Mouse (Mus musculus) kidney, embryonic 15.5 days (tissue): Measurements from ENCODE around the gene Nup98. TPM values are rescaled to one million over a fixed set of nuclear protein-coding genes. Genes with fewer than 3 reads are reported as not detected.

ENCODE experiments used
- ATAC-seq: fragments of 200-750 bp; cut with Nextera tagmentation; replicated peaks from 2 replicates; pipeline ENCODE4 v1.8.0; 2017; ENCODE audit warnings: moderate TSS enrichment; ENCODE audit not compliant: low FRiP score
- H3K27ac ChIP-seq: fragments of 300-500 bp; sonication (generic); 2 replicates; pipeline ENCODE4 v1.5.1; 2015; ENCODE audit warnings: mild to moderate bottlenecking, inconsistent platforms
- H3K27me3 ChIP-seq: fragments of 300-500 bp; sonication (generic); 2 replicates; pipeline ENCODE4 v1.6.1; 2015; ENCODE audit warnings: inconsistent platforms
- H3K36me3 ChIP-seq: fragments of 300-500 bp; sonication (generic); 2 replicates; pipeline ENCODE4 v1.6.1; 2015; ENCODE audit warnings: inconsistent platforms
- H3K4me1 ChIP-seq: fragments of 300-500 bp; sonication (generic); 2 replicates; pipeline ENCODE4 v1.6.1; 2015; ENCODE audit warnings: inconsistent platforms
- H3K4me2 ChIP-seq: fragments of 300-500 bp; sonication (generic); 2 replicates; pipeline ENCODE4 v1.6.1; 2015; ENCODE audit warnings: moderate library complexity, mild to moderate bottlenecking, inconsistent platforms
- H3K4me3 ChIP-seq: fragments of 300-500 bp; sonication (generic); replicated peaks from 2 replicates; pipeline ENCODE4 v1.5.1; 2015; ENCODE audit warnings: mild to moderate bottlenecking, inconsistent platforms
- H3K9ac ChIP-seq: fragments of 300-500 bp; sonication (generic); 2 replicates; pipeline ENCODE4 v1.6.1; 2015; ENCODE audit warnings: mild to moderate bottlenecking, inconsistent platforms
- H3K9me3 ChIP-seq: fragments of 300-500 bp; sonication (generic); replicated peaks from 2 replicates; pipeline ENCODE4 v1.6.1; 2016; ENCODE audit warnings: inconsistent platforms
- WGBS: fragments of 180-500 bp; shearing (Covaris S2); methylation state at CpG from one replicate; pipeline ENCODE4 v1.1.7; 2015; ENCODE audit warnings: mixed read lengths; 5-methylcytosine and 5-hydroxymethylcytosine counted together
- polyA plus RNA-seq: library from polyadenylated mRNA; unstranded; fragments of >200 nt; fragmentation: Nextera tagmentation; extraction: Ambion mirVana; gene quantifications from 2 replicates; pipeline ENCODE4 v1.2.1, GENCODE M21; 2015

The Nup98 gene
- polyA plus RNA-seq, 1 experiment from 2014 or later = 39.0 TPM

DNA sequence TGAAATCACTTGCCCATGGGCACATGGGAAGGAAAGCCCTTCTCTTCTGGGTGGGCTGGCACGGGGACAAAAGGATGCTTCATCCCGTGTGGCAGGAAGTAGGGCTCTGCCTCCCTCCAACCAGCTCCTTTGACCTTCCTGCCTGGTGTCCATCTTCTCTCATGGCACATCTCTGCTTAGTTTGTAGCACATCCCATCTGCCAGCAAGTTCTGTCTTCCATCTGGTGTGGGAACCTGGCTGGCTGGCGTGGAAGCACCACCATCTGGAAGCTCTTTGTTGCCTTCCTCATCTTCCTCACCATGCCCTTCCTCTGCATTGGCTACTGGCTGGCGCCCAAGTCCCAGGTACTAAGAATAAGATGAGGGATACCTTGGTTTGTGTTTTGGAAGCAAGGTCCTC is 122.6 kb downstream of the Nup98 start:
- Histone ChIP-seq H3K9me3 (no peaks in the 10 kb centered on the region), H3K36me3 (peaks cover 50% of the 10 kb centered on the region), H3K4me1 (no peaks in the 10 kb centered on the region), H3K9ac (no peak overlapping the region), H3K4me2 (no peak overlapping the region), H3K27me3 (no peaks in the 10 kb centered on the region), H3K27ac (no peak overlapping the region), H3K4me3 (no peak overlapping the region)
- WGBS = 81% methylated on average over 4 of the region's 4 CpGs
- ATAC-seq = no peak

DNA sequence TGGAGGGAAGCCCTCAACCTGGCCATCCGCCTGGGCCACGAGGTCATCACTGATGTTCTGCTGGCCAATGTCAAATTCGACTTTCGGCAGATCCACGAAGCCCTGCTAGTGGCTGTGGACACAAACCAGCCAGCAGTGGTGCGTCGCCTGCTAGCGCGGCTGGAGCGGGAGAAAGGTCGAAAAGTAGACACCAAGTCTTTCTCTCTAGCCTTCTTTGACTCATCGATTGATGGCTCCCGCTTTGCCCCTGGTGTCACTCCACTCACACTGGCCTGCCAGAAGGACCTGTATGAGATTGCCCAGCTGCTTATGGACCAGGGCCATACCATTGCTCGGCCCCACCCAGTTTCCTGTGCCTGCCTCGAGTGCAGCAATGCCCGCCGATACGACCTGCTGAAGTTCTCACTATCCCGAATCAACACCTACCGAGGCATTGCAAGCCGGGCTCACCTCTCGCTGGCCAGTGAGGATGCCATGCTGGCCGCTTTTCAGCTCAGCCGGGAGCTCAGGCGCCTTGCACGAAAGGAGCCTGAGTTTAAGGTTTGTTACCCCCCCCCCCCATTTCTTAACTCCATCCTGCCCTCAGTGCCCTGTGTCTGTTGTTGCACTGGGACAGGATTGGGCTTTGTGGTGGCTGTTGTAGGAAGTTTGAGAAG is 125.8 kb downstream of the Nup98 start:
- Histone ChIP-seq H3K27me3 (no peaks in the 10 kb centered on the region), H3K9ac (no peak overlapping the region), H3K4me2 (no peak overlapping the region), H3K27ac (no peak overlapping the region), H3K4me3 (no peak overlapping the region), H3K36me3 (peaks cover 72% of the 10 kb centered on the region), H3K9me3 (no peaks in the 10 kb centered on the region), H3K4me1 (no peaks in the 10 kb centered on the region)
- ATAC-seq = no peak
- 84% methylated on average over 26 of the region's 26 CpGs for WGBS

DNA sequence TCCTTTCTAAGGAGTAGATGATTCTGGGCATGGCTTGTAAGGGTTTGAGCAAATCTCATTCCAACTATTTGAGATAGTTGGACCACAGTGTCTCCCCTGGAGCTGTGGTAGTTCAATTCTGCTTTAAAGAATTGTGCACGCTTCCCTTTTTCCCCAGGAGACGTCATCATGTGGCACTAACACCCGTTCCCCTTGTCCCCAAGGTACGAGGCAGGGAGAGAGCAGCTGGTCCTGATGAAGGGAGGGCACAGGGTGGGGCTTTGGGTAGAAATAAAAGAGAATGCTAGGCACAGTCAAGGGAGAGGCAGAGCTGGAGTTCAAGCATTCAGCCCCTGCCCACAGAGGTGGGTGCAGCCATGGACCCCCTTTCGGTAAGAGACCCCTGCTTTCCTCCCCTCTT is 127.2 kb downstream of the Nup98 start, which contains the start of gene Trpc2:
TSS of gene Trpc2 (plus strand) at position 301 of the 400 bp plus-strand sequence.
- 90% methylated on average over 5 of the region's 5 CpGs for WGBS
- no peak for ATAC-seq

DNA sequence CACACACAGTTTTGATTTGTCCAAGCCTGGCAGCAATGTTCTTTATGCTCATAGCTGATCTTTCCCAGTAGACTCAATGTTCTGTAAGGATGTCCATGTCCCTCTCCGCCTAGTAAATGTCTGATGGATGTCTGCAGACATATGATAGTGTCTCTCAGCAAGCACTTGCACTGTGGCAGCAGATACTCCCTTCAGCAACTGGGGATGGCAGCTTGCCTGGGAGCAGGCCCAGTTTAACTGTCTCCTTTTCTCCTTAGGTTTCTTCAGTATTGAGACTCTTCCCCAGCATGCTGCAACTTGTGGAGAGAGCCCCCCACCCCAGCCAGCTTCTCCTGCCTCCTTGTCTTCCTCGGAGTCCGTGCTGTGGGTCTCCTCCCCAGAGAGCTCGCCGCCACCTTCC is 128.2 kb downstream of the Nup98 start:
- Histone ChIP-seq H3K9ac (no peak overlapping the region), H3K36me3 (peaks cover 82% of the 10 kb centered on the region), H3K27ac (no peak overlapping the region), H3K9me3 (no peaks in the 10 kb centered on the region), H3K4me3 (no peak overlapping the region), H3K4me1 (no peaks in the 10 kb centered on the region), H3K27me3 (no peaks in the 10 kb centered on the region), H3K4me2 (no peak overlapping the region)
- WGBS = 94% methylated on average over 5 of the region's 5 CpGs
- ATAC-seq = no peak

More for the DNA sequence above, 127.2 kb downstream of the Nup98 start, which contains the start of gene Trpc2:
- no peak within 1 kb of the TSS for H3K4me2 ChIP-seq
- no peak within 1 kb of the TSS for H3K9ac ChIP-seq
- no peaks in the 10 kb centered on the region for H3K4me1 ChIP-seq
- H3K4me3 ChIP-seq = no peak within 1 kb of the TSS
- no peaks in the 10 kb centered on the region for H3K9me3 ChIP-seq
- H3K36me3 ChIP-seq = peaks cover 73% of the 10 kb centered on the region
- no peak within 1 kb of the TSS for H3K27ac ChIP-seq
- H3K27me3 ChIP-seq = no peaks in the 10 kb centered on the region

DNA sequence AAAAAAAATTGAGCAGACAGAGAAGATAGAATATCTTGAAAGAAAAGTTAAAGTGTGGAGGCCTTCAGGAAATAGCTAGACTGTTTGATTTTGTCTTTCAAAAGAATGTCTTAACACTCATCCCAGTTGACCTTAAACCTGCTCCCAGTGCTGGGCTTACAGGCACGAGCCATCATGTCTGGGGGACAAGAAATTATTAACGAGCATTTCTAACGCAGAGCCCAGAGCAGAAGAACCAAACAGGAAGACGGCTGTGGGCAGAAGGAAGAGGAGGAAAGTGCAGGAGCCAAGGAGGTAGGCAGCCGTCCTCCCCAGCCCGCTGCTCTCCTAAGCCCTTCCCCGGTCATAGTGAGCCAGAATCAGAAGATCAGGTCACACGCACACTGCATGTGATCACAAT is 129.7 kb downstream of the Nup98 start:
- no peak overlapping the region for H3K4me2 ChIP-seq
- H3K9ac ChIP-seq = no peak overlapping the region
- H3K36me3 ChIP-seq = peaks cover 96% of the 10 kb centered on the region
- H3K27ac ChIP-seq = no peak overlapping the region
- no peaks in the 10 kb centered on the region for H3K27me3 ChIP-seq
- WGBS = 85% methylated on average over 8 of the region's 8 CpGs
- ATAC-seq = no peak
- no peak overlapping the region for H3K4me3 ChIP-seq
- no peaks in the 10 kb centered on the region for H3K4me1 ChIP-seq
- no peaks in the 10 kb centered on the region for H3K9me3 ChIP-seq

DNA sequence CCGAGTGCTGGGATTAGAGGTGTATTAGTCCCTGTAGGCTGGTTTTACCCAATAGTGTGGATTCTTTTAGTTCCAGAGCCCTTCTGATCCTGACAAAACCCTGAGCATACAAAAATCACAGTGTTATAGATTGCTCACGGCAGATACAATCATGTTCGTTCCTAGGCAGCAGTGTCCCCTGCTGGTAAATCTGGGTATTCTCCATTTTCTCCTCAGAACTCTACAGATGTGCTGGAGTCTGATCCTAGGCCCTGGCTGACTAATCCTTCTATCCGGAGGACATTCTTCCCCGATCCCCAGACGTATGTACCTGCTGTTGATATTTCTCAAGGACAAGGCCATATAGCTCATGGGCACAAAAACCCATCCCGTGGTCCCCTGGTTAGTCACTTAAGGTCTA is 131.5 kb downstream of the Nup98 start:
- H3K4me3 ChIP-seq = no peak overlapping the region
- no peak for ATAC-seq
- H3K27me3 ChIP-seq = no peaks in the 10 kb centered on the region
- H3K4me1 ChIP-seq = no peaks in the 10 kb centered on the region
- H3K36me3 ChIP-seq = peaks cover 96% of the 10 kb centered on the region
- H3K9ac ChIP-seq = no peak overlapping the region
- no peaks in the 10 kb centered on the region for H3K9me3 ChIP-seq
- H3K27ac ChIP-seq = no peak overlapping the region
- no peak overlapping the region for H3K4me2 ChIP-seq
- WGBS = 83% methylated on average over 7 of the region's 7 CpGs

DNA sequence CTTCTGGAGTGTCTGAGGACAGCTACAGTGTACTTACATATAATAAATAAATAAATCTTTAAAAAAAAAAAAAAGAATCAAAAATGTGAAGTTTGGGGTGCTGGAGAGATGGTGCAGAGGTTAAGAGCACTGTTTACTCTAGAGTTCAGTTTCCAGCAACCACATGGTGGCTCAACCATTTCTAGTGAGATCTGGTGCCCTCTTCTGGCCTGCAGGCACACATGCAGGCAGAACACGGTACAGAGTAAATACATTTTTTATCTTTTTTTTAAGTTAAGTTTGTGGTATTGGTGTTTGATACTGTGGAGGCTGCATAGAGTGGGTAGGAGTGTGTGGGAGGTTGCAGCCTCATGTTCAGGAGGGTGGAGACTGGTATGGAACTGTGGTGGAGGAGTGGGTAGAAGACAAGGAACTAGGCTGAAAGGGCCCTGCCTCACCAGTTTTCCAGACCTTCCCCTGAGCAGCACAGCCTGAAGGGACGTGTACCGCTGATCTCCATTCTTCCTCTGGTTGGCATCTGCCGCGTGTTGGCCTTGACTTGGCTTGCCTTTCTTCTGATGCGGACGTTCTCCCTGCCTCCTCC is 133.2 kb downstream of the Nup98 start:
- Histone ChIP-seq H3K27me3 (no peaks in the 10 kb centered on the region), H3K9me3 (no peaks in the 10 kb centered on the region), H3K4me1 (no peaks in the 10 kb centered on the region), H3K27ac (no peak overlapping the region), H3K4me3 (no peak overlapping the region), H3K9ac (no peak overlapping the region), H3K4me2 (no peak overlapping the region), H3K36me3 (peaks cover 95% of the 10 kb centered on the region)
- 73% methylated on average over 7 of the region's 7 CpGs for WGBS
- no peak for ATAC-seq

Other genes with a start within 250 kb of the Nup98 start
- 2.5 and 3.0 TPM in 2 replicates for gene Il18bp, start 191.5 kb downstream of the Nup98 start, polyA plus RNA-seq
- gene Rnf121, start 144.7 kb downstream of the Nup98 start, polyA plus RNA-seq = 28.3 and 28.4 TPM in 2 replicates
- gene Xndc1, start 144.7 kb downstream of the Nup98 start, polyA plus RNA-seq = 33.9 and 39.0 TPM in 2 replicates
- gene Xntrpc, start 144.5 kb downstream of the Nup98 start, polyA plus RNA-seq = 1.6 and 1.7 TPM in 2 replicates
- not detected in 2 replicates for gene Trpc2, start 127.1 kb downstream of the Nup98 start, polyA plus RNA-seq
- gene Art1, start 108.4 kb downstream of the Nup98 start, polyA plus RNA-seq = 2.4 and 3.4 TPM in 2 replicates
- gene Art5, start 100.7 kb downstream of the Nup98 start, polyA plus RNA-seq = 1.6 and 2.1 TPM in 2 replicates
- gene Chrna10, start 93.3 kb downstream of the Nup98 start, polyA plus RNA-seq = not detected in 2 replicates
- gene Pgap2, start within 50 bp of the Nup98 start, polyA plus RNA-seq = 72.3 and 75.2 TPM in 2 replicates
- 53.1 and 59.1 TPM in 2 replicates for gene Rhog, start 45.9 kb upstream of the Nup98 start, polyA plus RNA-seq
- 14.8 and 16.2 TPM in 2 replicates for gene Stim1, start 57.6 kb upstream of the Nup98 start, polyA plus RNA-seq
- gene Rrm1, start 231.5 kb upstream of the Nup98 start, polyA plus RNA-seq = 155 and 159 TPM in 2 replicates